ENCODE assay signal across 23 mouse cellular contexts in genomic region chr2:112593781-112594180, GRCm38 (mm10).
A peak's percentile ranks its signal among the peaks of the same experiment; 100 is the strongest.
DNase-seq lines count a peak whose midpoint lies in the region; ATAC-seq and TF ChIP-seq lines count a peak whose summit lies in the region.
"Had no signal": no experiment of that assay in that cellular context is flagged by ENCODE, and none has a peak within 500 bp of the region (broad histone marks: within the 10 kb centered on the region; RNA-seq: fewer than 3 reads in every experiment).

No protein-coding gene starts in this region.

- no peaks in the 10 kb centered on the region for H3K9me3 ChIP-seq in forebrain, embryonic 13.5 days (replicated peaks)
- no peaks in the 10 kb centered on the region for H3K9me3 ChIP-seq in forebrain, embryonic 11.5 days (ENCODE audit: control insufficient read depth, low read length)
- H3K9me3 ChIP-seq in intestine, embryonic 15.5 days = no peaks in the 10 kb centered on the region
- H3K9me3 ChIP-seq in intestine, embryonic 16.5 days (ENCODE audit: control insufficient read depth, low read length) = no peaks in the 10 kb centered on the region
- H3K9me3 ChIP-seq in forebrain, embryonic 16.5 days (ENCODE audit: control insufficient read depth, low read length) = no peaks in the 10 kb centered on the region
- H3K9me3 ChIP-seq: heart, embryonic 12.5 days; heart, embryonic 15.5 days; hindbrain, embryonic 10.5 days; hindbrain, embryonic 13.5 days had no signal

- H3K27me3 ChIP-seq in forebrain, embryonic 13.5 days = no peaks in the 10 kb centered on the region
- H3K27me3 ChIP-seq in forebrain, embryonic 11.5 days (ENCODE audit: control insufficient read depth, insufficient read depth, low read length) = no peaks in the 10 kb centered on the region
- H3K27me3 ChIP-seq in intestine, embryonic 15.5 days (replicated peaks) = no peaks in the 10 kb centered on the region
- no peaks in the 10 kb centered on the region for H3K27me3 ChIP-seq in intestine, embryonic 16.5 days (replicated peaks; ENCODE audit: control insufficient read depth, insufficient read depth, low read length)
- H3K27me3 ChIP-seq in forebrain, embryonic 16.5 days (replicated peaks; ENCODE audit: control insufficient read depth, insufficient read depth, low read length) = no peaks in the 10 kb centered on the region
- H3K27me3 ChIP-seq: heart, embryonic 12.5 days; heart, embryonic 15.5 days; hindbrain, embryonic 13.5 days had no signal

- no peak overlapping the region for H3K27ac ChIP-seq in forebrain, embryonic 13.5 days
- no peak overlapping the region for H3K27ac ChIP-seq in forebrain, embryonic 11.5 days (ENCODE audit: low read depth, low read length)
- H3K27ac ChIP-seq in intestine, embryonic 15.5 days = no peak overlapping the region
- H3K27ac ChIP-seq in intestine, embryonic 16.5 days (ENCODE audit: low read length) = no peak overlapping the region
- 0 out of 2 replicates have a peak overlapping the region, but pooled peaks have one; percentile 18 for H3K27ac ChIP-seq in forebrain, embryonic 16.5 days (ENCODE audit: low read length)
- H3K27ac ChIP-seq: heart, embryonic 15.5 days; hindbrain, embryonic 10.5 days; hindbrain, embryonic 13.5 days had no signal

- H3K4me1 ChIP-seq in forebrain, embryonic 13.5 days = peaks cover 4% of the 10 kb centered on the region; the same call in 1 of the 2 replicates
- no peaks in the 10 kb centered on the region for H3K4me1 ChIP-seq in forebrain, embryonic 11.5 days (replicated peaks; ENCODE audit: control insufficient read depth, insufficient read depth, low read length)
- H3K4me1 ChIP-seq in intestine, embryonic 15.5 days (replicated peaks) = no peaks in the 10 kb centered on the region
- H3K4me1 ChIP-seq in intestine, embryonic 16.5 days (ENCODE audit: control insufficient read depth, insufficient read depth, low read length) = no peaks in the 10 kb centered on the region
- peaks cover 11% of the 10 kb centered on the region for H3K4me1 ChIP-seq in forebrain, embryonic 16.5 days (replicated peaks; ENCODE audit: control insufficient read depth, insufficient read depth, low read length)
- H3K4me1 ChIP-seq: heart, embryonic 12.5 days; heart, embryonic 15.5 days had no signal

- no peak for DNase-seq in forebrain, embryonic 11.5 days (ENCODE audit: low spot score)
- peak; percentile 75 for DNase-seq in brain, embryonic 14.5 days (ENCODE audit: low read depth)
- DNase-seq in liver = no peak
- DNase-seq: adrenal gland, adult 2 months; adrenal gland, postnatal 14 days; cerebellum, adult 11-12 months; cerebellum, adult 9-11 months; gastrocnemius, postnatal 25 days; heart, adult 18-20 months; heart, postnatal 10 days; heart, postnatal 36 days; kidney, adult 2 months had no signal

- no peak overlapping the region for H3K4me3 ChIP-seq in forebrain, embryonic 13.5 days
- no peak overlapping the region for H3K4me3 ChIP-seq in forebrain, embryonic 11.5 days (ENCODE audit: low read depth, low read length)
- H3K4me3 ChIP-seq in intestine, embryonic 15.5 days (replicated peaks) = no peak overlapping the region
- H3K4me3 ChIP-seq in intestine, embryonic 16.5 days (ENCODE audit: low read length) = no peak overlapping the region
- H3K4me3 ChIP-seq in forebrain, embryonic 16.5 days (replicated peaks; ENCODE audit: low read length) = no peak overlapping the region
- H3K4me3 ChIP-seq: heart, embryonic 12.5 days; heart, embryonic 15.5 days; hindbrain, embryonic 10.5 days; hindbrain, embryonic 13.5 days had no signal

- H3K9ac ChIP-seq in forebrain, embryonic 13.5 days = no peak overlapping the region
- no peak overlapping the region for H3K9ac ChIP-seq in forebrain, embryonic 11.5 days (ENCODE audit: low read length)
- no peak overlapping the region for H3K9ac ChIP-seq in intestine, embryonic 15.5 days
- H3K9ac ChIP-seq in intestine, embryonic 16.5 days (ENCODE audit: low read depth, low read length) = no peak overlapping the region
- H3K9ac ChIP-seq in forebrain, embryonic 16.5 days (replicated peaks; ENCODE audit: low read depth, low read length) = no peak overlapping the region
- H3K9ac ChIP-seq: heart, embryonic 12.5 days; heart, embryonic 15.5 days; hindbrain, embryonic 13.5 days had no signal

- H3K36me3 ChIP-seq in forebrain, embryonic 13.5 days (ENCODE audit: poor library complexity, severe bottlenecking) = no peaks in the 10 kb centered on the region
- no peaks in the 10 kb centered on the region for H3K36me3 ChIP-seq in forebrain, embryonic 11.5 days (ENCODE audit: control insufficient read depth, insufficient read depth, low read length)
- no peaks in the 10 kb centered on the region for H3K36me3 ChIP-seq in intestine, embryonic 15.5 days
- H3K36me3 ChIP-seq in intestine, embryonic 16.5 days (ENCODE audit: control insufficient read depth, insufficient read depth, low read length) = no peaks in the 10 kb centered on the region
- no peaks in the 10 kb centered on the region for H3K36me3 ChIP-seq in forebrain, embryonic 16.5 days (ENCODE audit: control insufficient read depth, insufficient read depth)
- H3K36me3 ChIP-seq: heart, embryonic 12.5 days; heart, embryonic 15.5 days; hindbrain, embryonic 10.5 days; hindbrain, embryonic 13.5 days had no signal

- ATAC-seq in forebrain, embryonic 13.5 days = peak; percentile 41; the same call in 1 of the 2 replicates
- ATAC-seq in forebrain, embryonic 11.5 days (replicated peaks; ENCODE audit: low FRiP score) = no peak
- ATAC-seq in intestine, embryonic 15.5 days = 0 out of 2 replicates have a peak, but pooled peaks have one; percentile 8
- ATAC-seq in intestine, embryonic 16.5 days = no peak
- ATAC-seq in forebrain, embryonic 16.5 days = peak; percentile 39
- ATAC-seq: CD4-positive, CD25-positive, alpha-beta regulatory T cell, adult 4 months; hindbrain, embryonic 16.5 days; intestine, postnatal 0 days had no signal

- 91% methylated on average over 2 of the region's 2 CpGs for WGBS in forebrain, embryonic 13.5 days
- 96% methylated on average over 2 of the region's 2 CpGs for WGBS in forebrain, embryonic 11.5 days
- 97% methylated on average over 2 of the region's 2 CpGs for WGBS in intestine, embryonic 15.5 days
- WGBS in intestine, embryonic 16.5 days = 92% methylated on average over 2 of the region's 2 CpGs
- WGBS in forebrain, embryonic 16.5 days = 72% methylated on average over 2 of the region's 2 CpGs

- no peak overlapping the region for H3K4me2 ChIP-seq in forebrain, embryonic 13.5 days
- no peak overlapping the region for H3K4me2 ChIP-seq in forebrain, embryonic 11.5 days (ENCODE audit: low read depth, low read length, severe bottlenecking)
- H3K4me2 ChIP-seq in intestine, embryonic 15.5 days (replicated peaks) = no peak overlapping the region
- H3K4me2 ChIP-seq in intestine, embryonic 16.5 days (ENCODE audit: low read depth, low read length) = no peak overlapping the region
- H3K4me2 ChIP-seq in forebrain, embryonic 16.5 days (ENCODE audit: low read length) = no peak overlapping the region
- H3K4me2 ChIP-seq: heart, embryonic 12.5 days; heart, embryonic 15.5 days; hindbrain, embryonic 13.5 days had no signal

- no peak for TF ChIP-seq POLR2A in brain, embryonic 14.5 days (IDR thresholded peaks at IDR 0.05; ENCODE audit: borderline replicate concordance, extremely low read depth, insufficient read depth, insufficient read length, poor library complexity, severe bottlenecking)

- no peak for TF ChIP-seq CTCF in brain, embryonic 14.5 days (IDR thresholded peaks at IDR 0.05; ENCODE audit: borderline replicate concordance, extremely low read depth, insufficient read depth, insufficient read length)

Comparison
In these comparisons a context has a peak if more than half of its experiments do, and no peak if none do; other contexts are left out.
1. ATAC-seq: peak in forebrain, embryonic 13.5 days (single experiment), intestine, embryonic 15.5 days (single experiment) and forebrain, embryonic 16.5 days (single experiment); none in forebrain, embryonic 11.5 days (single experiment) and intestine, embryonic 16.5 days (single experiment).